Mouse (Mus musculus) cerebral cortex, adult 2 months (tissue): ENCODE results near the gene Frmd4a.

Source experiments
- WGBS: fragments of 180-500 bp; shearing (Covaris S2); methylation state at CpG from one replicate; pipeline ENCODE4 v1.1.7; 2018; 5-methylcytosine and 5-hydroxymethylcytosine counted together

Gene Frmd4a

DNA sequence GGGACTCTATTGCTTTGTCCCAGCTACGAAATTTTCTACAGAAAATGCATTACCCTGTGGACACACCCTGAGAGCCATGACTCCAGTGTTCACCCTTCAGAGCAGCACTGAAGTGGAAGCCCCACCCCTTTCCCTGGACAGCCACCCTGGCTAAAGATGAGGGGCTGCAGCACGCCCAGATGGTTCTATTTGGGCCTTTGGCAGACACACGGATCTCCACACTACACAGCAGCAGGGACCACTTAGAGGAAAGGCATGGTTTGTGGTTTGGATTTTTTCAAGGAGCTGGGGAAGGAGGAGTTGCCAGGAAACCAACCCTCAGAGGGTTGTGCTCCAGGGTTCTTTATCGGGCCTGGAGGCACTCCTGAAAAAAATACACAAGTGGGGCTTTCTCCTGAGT is 539.9 kb downstream of the Frmd4a start:
- 39% methylated on average over 4 of the region's 4 CpGs for WGBS

DNA sequence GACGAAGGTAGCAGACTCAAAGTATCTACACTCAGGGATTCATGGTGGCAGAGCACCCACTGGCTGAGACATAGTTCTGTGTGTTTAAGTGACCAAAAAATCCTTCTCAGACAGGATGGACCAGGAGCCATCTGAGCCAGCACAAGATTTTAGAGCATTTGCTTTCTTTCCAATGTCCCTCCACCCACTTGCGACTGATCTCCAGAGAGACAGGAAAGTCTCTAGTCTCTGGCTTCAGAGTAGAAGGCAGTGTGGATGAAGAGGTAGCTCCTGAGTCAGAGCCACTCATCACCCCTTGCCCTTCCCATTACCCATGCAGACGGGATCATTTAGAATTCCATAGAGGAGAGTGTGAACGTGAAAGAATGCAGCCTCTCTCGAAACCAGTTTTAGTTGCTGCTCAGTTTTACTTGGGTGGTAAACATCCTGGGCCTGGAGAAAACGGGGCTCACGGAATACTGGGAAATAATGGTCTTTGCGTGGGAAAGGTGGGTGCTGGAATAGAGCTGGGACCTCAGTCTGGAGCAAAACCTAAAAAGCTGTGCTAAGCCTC is 541.2 kb downstream of the Frmd4a start:
- 24% methylated on average over 8 of the region's 8 CpGs for WGBS

DNA sequence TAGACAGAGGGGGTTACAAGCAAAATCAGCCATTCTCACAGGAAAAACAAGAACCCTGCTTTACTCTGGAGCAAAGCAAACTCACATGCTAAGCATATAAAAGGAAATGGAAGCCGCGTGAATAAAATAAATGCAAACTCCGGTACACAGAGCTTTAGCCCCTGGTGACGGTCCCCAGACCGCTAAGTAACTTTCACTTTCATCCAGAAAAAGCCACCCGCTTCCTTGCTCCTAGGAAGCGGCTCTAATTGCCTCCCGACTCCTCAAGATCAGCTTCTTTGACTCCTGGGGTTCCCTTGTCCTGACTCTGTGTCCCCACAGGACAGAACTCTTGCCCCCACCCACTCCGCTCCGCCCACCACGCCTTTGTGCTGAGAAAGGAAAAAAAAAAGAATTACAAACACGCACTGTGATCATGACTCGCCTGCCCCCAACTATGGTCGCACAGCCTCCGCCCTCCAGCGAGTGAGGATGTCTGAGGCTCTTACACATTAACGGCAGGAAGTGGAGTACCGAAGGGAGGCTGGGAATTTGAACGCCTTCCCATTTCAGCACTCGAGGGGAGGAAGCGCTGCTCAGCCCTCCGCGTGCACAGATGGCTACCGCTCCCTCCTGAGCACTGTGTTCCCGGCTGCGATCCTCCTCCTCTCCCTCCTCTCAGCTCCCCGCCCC is 541.8 kb downstream of the Frmd4a start:
- 1% methylated on average over 27 of the region's 27 CpGs for WGBS

DNA sequence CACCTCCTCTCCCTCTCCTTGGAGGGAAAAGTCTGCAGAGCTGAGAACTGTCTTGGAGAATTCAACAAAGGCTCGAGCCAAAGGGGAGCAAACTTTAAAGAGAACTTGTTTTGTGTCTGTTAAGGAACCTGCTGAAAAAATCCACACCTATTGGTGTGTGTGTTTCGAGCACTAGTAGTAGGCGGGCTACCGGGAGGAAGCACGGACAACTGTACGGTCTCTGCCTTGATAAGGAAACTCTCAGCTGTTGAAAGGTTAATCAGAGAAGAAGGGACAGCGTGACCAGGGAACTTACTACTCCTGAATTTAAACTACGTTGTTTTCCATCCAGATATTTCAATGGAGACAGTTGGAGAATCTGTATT is 542.3 kb downstream of the Frmd4a start:
- 15% methylated on average over 8 of the region's 8 CpGs for WGBS

DNA sequence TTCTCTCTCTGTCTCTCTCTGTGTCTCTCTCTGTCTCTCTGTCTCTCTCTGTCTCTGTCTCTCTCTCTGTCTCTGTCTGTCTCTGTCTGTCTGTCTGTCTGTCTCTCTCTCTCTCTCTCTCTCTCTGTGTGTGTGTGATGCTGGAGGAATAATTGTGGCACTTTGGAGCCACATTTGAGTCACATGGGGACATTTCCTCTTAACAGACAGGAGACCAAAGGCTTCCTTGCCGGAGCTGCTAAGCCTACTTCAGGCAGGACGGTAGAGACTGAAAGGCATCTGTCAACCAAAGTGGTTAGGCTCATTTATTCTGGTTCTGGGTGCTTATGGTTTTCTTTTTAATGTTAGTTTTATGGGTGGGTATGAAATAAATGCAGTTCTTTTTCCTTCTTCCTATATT is 543.0 kb downstream of the Frmd4a start:
- WGBS = 68% methylated on average over 2 of the region's 2 CpGs

DNA sequence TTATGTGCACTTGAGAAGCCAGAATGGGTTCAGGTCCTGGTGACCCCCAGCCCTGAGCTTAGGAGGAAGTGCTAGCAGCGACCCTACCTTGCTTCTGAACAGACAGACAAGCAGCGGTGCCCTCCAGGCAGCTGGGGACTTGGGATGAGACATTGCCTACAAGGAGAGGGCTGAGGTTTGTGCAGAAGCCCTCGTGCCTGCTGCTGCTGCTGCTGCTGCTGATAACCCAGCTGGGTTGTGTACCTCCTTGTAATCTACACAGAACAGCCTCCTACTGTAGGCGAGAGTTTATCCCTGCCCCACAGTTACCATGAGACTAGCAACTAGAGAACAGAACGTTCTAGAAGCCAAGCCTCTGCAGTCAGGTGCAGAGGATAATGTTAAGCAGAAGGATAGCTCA is 543.7 kb downstream of the Frmd4a start:
- WGBS = 54% methylated on average over 5 of the region's 5 CpGs

DNA sequence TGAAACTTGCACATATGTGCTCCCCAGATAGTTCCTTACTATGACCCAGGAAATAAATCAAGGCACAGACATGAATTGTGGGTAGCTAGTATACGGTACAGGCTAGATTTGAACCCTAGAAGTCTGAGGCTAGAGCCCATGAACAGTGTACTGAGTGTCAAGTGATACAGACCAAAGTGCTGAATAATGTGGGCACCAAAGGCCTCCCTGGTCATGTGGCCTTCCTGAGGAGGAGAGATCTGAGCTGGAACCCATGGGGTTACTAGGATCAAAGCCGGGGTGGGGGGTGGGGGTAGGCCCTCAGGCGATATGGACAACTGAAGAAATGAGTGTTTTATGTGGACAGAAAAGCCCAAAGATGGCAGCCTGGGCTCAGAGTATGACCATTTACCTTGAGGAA is 544.9 kb downstream of the Frmd4a start:
- WGBS = 77% methylated on average over 3 of the region's 3 CpGs

DNA sequence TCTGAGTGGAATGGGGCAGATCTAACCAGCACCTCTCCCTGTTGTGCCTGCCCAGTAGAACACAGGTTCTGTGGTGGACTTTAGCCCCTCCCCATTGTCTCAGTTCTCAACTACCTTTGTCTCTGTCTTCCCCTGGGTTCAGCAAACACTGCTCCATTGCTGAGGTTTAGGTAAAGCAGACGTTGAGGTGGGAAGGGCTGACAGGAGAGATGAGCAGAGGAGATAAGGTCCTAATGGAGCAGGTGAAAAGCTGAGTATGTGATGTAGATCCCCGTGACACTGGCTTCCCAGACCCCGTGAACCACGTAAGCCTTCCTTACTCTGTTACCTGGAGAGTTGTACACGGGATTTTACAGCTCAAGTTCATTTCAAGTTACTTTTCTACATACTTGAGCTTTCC is 545.3 kb downstream of the Frmd4a start:
- 84% methylated on average over 5 of the region's 5 CpGs for WGBS

DNA sequence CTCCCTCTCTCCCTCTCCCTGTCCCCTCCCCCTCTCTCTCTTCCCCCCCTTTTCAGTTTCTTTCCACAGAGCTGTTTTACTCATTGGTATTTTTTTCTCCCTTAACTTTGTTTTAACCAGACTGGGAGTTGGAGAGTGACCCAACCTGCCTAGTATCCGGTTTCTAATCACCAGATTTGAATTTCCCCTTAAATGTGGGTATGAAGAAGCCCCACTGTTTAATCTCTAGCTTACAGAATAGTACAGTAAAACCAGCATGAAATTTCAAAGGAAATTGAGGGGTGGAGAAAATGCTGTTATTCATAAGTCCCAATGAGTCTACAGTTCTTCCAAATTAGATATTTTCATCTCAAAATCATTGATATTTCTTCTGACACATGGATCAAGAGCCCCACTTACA is 545.8 kb downstream of the Frmd4a start:
- 87% methylated on average over 1 of the region's 1 CpGs for WGBS

DNA sequence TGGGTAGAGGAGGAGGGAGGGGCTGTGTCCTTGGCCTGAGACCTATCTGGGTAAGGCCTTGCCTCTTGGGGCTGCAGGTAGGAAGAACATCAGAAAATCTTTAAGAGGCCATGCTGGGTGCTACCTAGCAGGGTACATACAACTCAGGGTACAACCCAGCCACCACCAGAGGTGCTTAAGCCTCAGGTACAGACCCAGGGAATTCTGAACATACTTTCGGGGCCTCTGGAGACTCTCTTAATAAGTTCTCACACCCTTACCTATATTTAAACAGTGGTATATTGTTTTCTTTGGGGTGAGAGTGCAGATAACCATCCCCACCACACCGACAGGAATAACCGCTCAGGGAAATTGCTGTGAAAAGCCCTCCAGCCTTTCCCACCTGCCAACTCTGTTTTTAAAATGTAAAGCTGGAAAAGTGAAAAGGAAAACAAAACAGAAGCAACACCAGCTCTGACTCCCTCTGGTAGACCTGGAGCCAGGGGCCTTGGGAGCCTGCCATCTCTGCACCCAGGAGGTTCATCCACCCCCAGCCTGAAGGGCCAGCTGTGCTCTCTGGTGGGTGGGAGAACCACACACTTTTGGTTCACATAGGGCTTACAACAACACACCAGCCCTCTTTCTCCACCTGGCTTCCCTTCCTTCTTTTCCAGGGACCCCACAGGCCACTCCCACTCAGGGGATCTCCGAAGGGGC is 548.9 kb downstream of the Frmd4a start:
- 84% methylated on average over 4 of the region's 4 CpGs for WGBS

DNA sequence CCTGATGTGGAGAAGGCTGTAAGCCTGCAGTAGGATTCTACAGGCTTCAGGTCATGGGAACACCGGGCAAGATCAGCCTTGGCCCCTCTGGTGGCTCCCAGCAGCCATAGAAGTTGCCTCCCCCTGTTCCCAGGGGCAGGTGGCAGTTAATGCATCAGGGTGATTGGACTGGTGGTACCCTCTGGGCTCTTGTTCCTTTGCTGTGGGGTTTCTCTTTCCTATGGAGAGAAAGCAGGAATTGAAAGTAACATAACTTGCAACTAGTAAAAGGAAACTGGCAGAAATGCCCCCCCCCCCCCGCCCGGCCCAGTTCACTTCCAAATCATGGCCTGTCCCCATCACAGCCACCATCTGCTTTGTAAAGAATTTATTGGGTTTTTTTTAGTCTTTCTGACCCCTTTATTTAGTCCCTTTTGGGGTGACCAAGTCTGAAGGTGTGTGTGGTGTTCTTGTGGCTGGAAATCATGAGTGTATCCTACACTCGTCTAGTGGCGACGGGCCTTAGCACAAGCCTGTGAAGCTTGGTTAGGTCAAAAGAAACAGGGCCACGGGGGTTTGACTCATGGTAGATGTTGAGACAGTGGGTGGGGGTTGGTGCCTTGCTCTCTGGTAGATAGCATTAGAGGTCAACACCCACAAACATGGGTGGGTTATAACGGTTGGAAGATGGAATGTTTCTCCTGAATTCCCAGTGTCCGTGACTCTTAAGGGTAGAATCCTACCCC is 549.6 kb downstream of the Frmd4a start:
- 89% methylated on average over 9 of the region's 9 CpGs for WGBS

DNA sequence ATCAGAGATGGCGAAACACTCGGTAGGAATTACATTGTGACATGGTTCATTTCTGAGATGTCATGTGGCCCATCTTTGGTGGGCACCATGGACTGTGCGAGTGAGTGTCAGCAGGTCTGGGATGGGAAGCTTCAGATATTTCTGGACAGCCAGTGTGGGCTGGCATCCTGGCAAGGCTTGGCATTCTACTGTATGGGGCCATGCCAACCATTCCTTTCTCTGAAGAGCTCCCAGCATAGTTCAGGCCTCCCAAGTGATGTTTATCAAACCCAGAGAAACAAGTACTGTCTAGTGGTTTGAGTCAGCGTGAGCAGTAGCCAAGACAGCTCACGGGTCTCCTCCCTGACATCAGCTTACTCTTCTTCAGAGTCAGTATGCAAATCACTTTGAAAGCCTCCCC is 551.5 kb downstream of the Frmd4a start:
- WGBS = 57% methylated on average over 5 of the region's 5 CpGs

DNA sequence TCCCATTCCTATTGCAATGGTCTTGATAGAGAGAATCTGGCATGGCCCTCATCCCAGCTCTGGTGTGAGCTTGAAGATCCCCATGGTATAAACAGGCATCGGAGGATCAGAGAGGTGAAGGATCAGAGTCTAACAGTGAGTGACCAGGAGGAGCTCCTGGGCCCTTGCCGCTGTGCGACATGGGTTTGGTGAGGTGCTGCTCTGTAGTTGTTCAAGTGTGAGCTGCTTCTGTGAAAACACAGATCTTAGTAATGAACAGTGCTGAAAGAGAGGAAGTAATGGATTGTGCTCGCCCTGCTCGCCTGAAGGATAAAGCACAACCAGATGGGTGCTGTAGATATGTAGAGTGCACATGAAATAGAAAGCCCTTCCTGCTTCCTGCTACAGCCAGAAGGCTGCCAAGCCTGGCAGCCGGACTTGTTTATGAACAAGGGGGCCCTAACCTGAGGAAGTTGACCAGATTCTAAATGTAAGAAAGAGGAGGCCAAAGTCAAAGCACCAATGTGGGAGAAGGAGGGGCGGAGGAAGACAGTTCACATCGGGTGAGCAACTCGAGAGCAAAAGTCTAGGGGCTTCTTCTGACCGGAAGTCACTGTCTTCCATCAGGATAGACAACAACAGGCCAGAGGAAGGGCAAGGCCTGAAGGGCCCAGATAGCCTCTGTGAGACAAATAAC is 552.8 kb downstream of the Frmd4a start:
- 75% methylated on average over 10 of the region's 10 CpGs for WGBS

DNA sequence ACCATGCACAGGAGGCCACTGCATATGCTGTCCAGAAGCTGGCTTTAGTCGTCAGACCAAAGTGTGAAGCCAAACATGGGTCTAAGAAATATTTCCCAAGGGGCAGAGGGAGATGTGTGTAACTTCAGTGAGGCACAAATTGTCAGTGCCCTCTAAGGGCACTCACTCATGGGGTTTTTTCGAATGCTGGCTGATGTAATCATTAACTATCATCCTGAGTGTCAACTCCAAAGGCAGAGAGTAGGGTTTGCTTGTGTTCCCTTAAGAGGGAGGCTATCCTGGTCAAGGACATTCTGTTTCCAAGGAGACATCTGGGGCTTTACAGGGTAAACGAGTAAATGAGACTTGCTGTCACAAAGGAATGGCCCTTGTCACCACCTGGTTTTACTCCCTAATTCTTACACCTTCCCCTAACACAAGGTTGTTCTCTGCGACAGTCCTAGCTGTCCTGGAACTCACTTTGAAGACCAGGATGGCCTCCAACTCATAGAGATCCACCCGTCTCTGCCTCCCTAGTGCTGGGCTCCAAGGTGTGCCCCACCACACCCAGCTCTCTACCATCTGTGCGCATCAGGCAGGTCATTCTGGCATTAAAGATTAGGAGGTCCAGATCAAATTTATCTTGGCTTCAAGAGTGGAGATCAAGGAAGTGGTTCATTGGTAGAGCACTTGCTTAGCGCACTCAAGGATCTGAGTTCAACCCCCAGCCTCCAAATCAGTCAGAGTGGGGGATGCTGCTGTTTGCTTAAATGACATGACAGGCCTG is 555.2 kb downstream of the Frmd4a start:
- 90% methylated on average over 7 of the region's 7 CpGs for WGBS

DNA sequence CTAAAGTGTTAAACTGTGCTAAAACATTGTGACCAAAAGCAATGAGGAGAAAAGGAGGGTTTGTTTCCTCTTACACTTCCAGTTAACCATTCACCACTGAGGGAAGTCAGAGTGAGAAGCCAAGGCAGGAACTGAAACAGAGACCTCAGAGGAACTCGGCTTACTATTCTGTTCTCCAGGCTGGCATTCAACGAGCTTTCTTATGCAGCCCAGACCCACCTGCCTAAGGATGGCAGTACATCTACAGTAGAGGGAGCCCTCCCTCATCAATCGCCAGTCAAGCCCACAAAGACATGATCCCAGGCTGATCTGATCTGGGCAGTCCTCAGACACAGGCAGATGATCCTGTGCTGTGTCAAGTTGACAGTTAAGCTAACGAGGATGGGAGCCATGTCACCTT is 555.9 kb downstream of the Frmd4a start:
- WGBS = 51% methylated on average over 4 of the region's 4 CpGs

DNA sequence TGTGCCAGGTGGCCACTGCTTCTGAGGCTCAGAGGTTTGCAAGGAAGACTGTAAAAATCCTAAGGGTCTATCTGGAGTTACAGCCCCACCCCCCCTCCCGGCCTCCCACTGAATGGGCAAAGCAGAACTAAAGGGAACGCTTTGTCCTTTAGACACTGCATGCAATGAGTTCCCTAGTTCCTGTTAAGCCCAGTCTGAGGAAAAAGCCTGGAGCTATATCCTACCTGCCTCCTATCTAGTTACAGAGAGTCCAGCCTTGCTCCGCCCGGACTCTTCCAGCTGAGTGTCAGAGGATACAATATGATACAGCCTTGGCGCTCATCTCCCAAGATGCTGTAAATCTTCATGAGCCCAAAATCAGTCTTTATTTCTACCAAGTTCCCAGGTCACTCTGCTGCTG is 556.7 kb downstream of the Frmd4a start:
- 79% methylated on average over 5 of the region's 5 CpGs for WGBS

DNA sequence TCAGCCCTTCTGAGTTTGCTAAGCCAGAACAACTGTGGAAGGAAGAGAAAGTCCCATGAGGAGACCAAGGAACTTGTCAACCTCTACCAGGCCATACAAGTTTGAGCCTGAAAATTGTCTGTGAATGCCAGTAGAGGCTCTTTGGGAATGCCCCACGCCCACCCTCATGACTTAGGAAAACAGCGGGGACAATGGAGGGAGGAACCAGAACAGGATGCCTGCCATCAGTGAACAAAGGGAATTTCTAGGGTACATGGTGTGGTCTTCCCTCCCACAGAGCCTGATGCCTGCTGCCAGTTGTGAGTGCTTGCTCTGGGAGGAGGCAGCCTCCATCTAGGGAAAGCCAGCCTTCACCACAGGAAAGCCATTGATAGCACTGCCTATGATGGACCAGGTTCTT is 557.6 kb downstream of the Frmd4a start:
- 79% methylated on average over 2 of the region's 2 CpGs for WGBS

DNA sequence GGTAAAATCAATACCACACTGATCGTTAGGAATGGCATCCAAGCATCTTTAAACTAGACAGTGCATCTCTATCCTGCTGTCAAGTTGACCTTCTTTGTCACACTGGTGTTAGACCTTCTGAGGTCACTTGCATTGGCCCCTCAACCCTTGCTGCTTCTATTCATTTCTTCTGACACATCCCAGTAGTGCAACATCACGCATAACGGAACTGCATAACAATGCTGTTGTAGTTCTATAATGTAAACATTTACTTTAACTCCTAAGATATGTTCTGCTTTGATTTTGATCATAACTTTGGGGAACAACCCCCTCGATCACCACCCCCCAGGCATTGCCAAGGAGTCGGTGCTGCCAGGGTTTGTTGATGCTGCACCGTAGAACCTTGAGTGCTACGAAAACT is 558.5 kb downstream of the Frmd4a start:
- 78% methylated on average over 7 of the region's 7 CpGs for WGBS

DNA sequence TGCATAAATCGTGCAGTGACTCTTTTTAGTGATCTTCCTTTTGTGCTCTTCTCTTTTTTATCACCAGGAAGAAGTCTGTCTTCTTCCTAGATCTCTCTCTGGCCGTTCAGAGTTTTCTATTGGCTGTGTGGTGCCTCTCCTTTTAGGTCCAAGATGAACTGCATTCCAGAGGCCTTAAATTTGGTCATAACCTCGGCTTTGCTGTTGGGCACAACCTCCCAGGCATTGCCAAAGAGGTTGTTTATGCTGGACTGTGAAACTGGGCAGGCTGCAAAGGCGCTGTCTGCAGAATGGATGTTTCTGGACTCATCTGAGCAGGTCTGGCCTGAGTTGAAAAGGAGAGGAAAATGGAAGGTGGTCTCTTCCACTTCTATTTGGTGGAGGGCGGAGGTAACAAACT is 560.8 kb downstream of the Frmd4a start:
- WGBS = 72% methylated on average over 5 of the region's 5 CpGs

DNA sequence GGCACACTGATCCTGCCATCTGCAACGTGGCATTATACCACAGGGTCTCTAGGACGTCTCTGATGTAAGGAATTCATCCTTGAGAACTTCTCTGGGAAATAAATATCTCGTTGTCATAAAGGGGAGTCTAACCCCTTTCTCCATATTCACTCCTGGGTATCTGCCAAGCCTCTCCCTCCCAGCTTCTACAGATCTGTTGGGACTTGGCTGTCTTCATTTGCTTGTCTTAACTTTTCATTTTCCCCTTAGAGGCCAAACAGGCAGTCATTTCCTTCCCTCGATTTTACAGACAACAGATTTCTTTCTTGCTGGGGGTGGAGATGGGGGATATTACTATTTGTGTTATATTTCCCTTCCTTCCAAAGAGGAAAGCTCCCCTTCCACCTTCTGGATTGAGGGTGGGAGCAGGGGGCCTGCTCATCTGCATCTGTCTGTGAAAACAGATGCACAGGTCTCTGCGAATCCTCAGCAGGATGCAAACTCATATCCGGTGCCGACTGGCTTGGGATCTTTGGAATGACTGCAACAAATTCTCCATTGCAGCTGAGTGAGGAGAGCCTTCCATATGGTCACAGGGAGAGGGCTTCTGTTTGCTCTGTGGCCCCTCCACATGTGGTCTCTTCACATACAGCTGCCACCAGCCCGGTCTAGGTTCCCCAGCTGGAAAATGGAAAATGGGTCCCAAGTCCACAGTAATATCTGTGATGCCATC is 562.0 kb downstream of the Frmd4a start:
- 72% methylated on average over 8 of the region's 8 CpGs for WGBS

DNA sequence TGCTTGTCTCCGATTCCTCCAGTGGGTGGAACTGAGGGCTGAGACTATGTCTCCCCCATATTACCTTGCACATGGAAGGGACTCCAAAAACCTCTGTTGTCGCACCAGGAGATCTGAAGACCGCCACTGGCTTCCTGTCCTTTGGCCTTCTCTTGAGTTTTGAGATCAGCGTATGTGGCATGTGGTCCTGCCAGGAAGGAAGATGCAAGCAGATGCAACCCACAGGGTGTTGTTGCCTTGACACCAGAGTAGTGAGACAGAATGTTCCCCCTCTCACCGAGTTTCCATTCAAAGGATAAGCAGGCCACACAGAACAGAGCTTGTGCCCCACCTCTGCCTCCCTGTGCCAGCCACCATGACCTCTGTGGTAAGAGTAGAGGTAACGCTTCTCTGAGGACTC is 563.1 kb downstream of the Frmd4a start:
- WGBS = 62% methylated on average over 6 of the region's 6 CpGs
